Mouse (Mus musculus) stomach, embryonic 16.5 days (tissue): ENCODE measurements around the gene Dop1a. TPM values are rescaled to one million over a fixed set of nuclear protein-coding genes. Genes with fewer than 3 reads are reported as not detected.
A peak's percentile ranks its signal among the peaks of the same experiment; 100 is the strongest.

Experiments used
- ATAC-seq: fragments of 200-750 bp; cut with Nextera tagmentation; 2 replicates; pipeline ENCODE4 v1.8.0; 2017; ENCODE audit warnings: moderate number of reproducible peaks, moderate TSS enrichment; ENCODE audit not compliant: insufficient read depth, low FRiP score
- H3K27ac ChIP-seq: fragments of 300-500 bp; sonication (generic); 2 replicates; pipeline ENCODE4 v1.5.1; 2014; ENCODE audit warnings: low read length
- H3K27me3 ChIP-seq: fragments of 300-500 bp; sonication (generic); 2 replicates; pipeline ENCODE4 v1.6.1; 2014; ENCODE audit warnings: low read length, control low read depth, mixed read lengths; ENCODE audit not compliant: control insufficient read depth, insufficient read depth
- H3K36me3 ChIP-seq: fragments of 300-500 bp; sonication (generic); 2 replicates; pipeline ENCODE4 v1.6.1; 2014; ENCODE audit warnings: low read length; ENCODE audit not compliant: control insufficient read depth, insufficient read depth
- H3K4me1 ChIP-seq: fragments of 300-500 bp; sonication (generic); 2 replicates; pipeline ENCODE4 v1.6.1; 2014; ENCODE audit warnings: low read length, control low read depth, mixed read lengths; ENCODE audit not compliant: control insufficient read depth, insufficient read depth
- H3K4me2 ChIP-seq: fragments of 300-500 bp; sonication (generic); 2 replicates; pipeline ENCODE4 v1.6.1; 2014; ENCODE audit warnings: low read depth, low read length, mixed read lengths
- H3K4me3 ChIP-seq: fragments of 300-500 bp; sonication (generic); replicated peaks from 2 replicates; pipeline ENCODE4 v1.5.1; 2014; ENCODE audit warnings: mild to moderate bottlenecking, low read length
- H3K9ac ChIP-seq: fragments of 300-500 bp; sonication (generic); 2 replicates; pipeline ENCODE4 v1.6.1; 2014; ENCODE audit warnings: low read length
- H3K9me3 ChIP-seq: fragments of 300-500 bp; sonication (generic); replicated peaks from 2 replicates; pipeline ENCODE4 v1.6.1; 2016; ENCODE audit warnings: low read length, control low read depth; ENCODE audit not compliant: control insufficient read depth
- WGBS: fragments of 180-500 bp; shearing (Covaris S2); extraction: QIAGEN DNeasy Blood & Tissue Kit; methylation state at CpG from one replicate; pipeline ENCODE4 v1.1.7; 2014; 5-methylcytosine and 5-hydroxymethylcytosine counted together
- polyA plus RNA-seq: library from polyadenylated mRNA; unstranded; fragments of >200 nt; fragmentation: Nextera tagmentation; extraction: Ambion mirVana; gene quantifications from 2 replicates; pipeline ENCODE4 v1.2.1, GENCODE M21; 2015

Gene Dop1a
- polyA plus RNA-seq: 13.9 and 16.1 TPM in 2 replicates

GRCm38 (mm10) chr9:86466990-86467870 is at the start of gene Dop1a:
Dop1a (plus strand) TSS chr9:86467154.
- Histone ChIP-seq H3K4me1 (peaks cover 8% of the 10 kb centered on the region; the same call in 1 of the 2 replicates), H3K9ac (peak within 1 kb of the TSS; percentile 93), H3K36me3 (no peaks in the 10 kb centered on the region), H3K4me3 (peak within 1 kb of the TSS; percentile 79), H3K27me3 (no peaks in the 10 kb centered on the region), H3K27ac (peak within 1 kb of the TSS; percentile 90), H3K9me3 (no peaks in the 10 kb centered on the region), H3K4me2 (peak within 1 kb of the TSS; percentile 66)
- peak; percentile 94 for ATAC-seq
- WGBS: under 1% methylated on average over 82 of the region's 93 CpGs

- no peak for ATAC-seq
- WGBS: 96% methylated on average over 1 of the region's 1 CpGs
- no peaks in the 10 kb centered on the region for H3K36me3 ChIP-seq
- no peaks in the 10 kb centered on the region for H3K27me3 ChIP-seq
- H3K9me3 ChIP-seq: no peaks in the 10 kb centered on the region
- no peak overlapping the region for H3K9ac ChIP-seq
- H3K27ac ChIP-seq: no peak overlapping the region
- no peak overlapping the region for H3K4me3 ChIP-seq
- H3K4me1 ChIP-seq: no peaks in the 10 kb centered on the region
- no peak overlapping the region for H3K4me2 ChIP-seq
Observed at GRCm38 (mm10) chr9:86417971-86418370, 49.0 kb upstream of the Dop1a start.

GRCm38 (mm10) chr9:86419366-86419765 is 47.6 kb upstream of the Dop1a start:
- Histone ChIP-seq H3K4me3 (no peak overlapping the region), H3K4me2 (no peak overlapping the region), H3K9me3 (no peaks in the 10 kb centered on the region), H3K27ac (no peak overlapping the region), H3K9ac (no peak overlapping the region), H3K36me3 (no peaks in the 10 kb centered on the region), H3K4me1 (no peaks in the 10 kb centered on the region), H3K27me3 (no peaks in the 10 kb centered on the region)
- WGBS: 76% methylated on average over 6 of the region's 6 CpGs
- no peak for ATAC-seq

- no peak overlapping the region for H3K4me2 ChIP-seq
- H3K9me3 ChIP-seq: no peaks in the 10 kb centered on the region
- no peak overlapping the region for H3K4me3 ChIP-seq
- H3K4me1 ChIP-seq: no peaks in the 10 kb centered on the region
- H3K27me3 ChIP-seq: no peaks in the 10 kb centered on the region
- H3K27ac ChIP-seq: no peak overlapping the region
- ATAC-seq: no peak
- 76% methylated on average over 4 of the region's 4 CpGs for WGBS
- no peaks in the 10 kb centered on the region for H3K36me3 ChIP-seq
- no peak overlapping the region for H3K9ac ChIP-seq
Observed at GRCm38 (mm10) chr9:86423331-86423730, 43.6 kb upstream of the Dop1a start.

- no peak overlapping the region for H3K9ac ChIP-seq
- no peak overlapping the region for H3K4me2 ChIP-seq
- no peak overlapping the region for H3K4me3 ChIP-seq
- no peak for ATAC-seq
- no peaks in the 10 kb centered on the region for H3K4me1 ChIP-seq
- WGBS: 80% methylated on average over 3 of the region's 3 CpGs
- H3K27ac ChIP-seq: no peak overlapping the region
- H3K36me3 ChIP-seq: no peaks in the 10 kb centered on the region
- H3K27me3 ChIP-seq: no peaks in the 10 kb centered on the region
- no peaks in the 10 kb centered on the region for H3K9me3 ChIP-seq
Observed at GRCm38 (mm10) chr9:86435510-86435909, 31.4 kb upstream of the Dop1a start.

- 94% methylated on average over 8 of the region's 8 CpGs for WGBS
- Histone ChIP-seq H3K27me3 (no peaks in the 10 kb centered on the region), H3K4me1 (no peaks in the 10 kb centered on the region), H3K4me2 (no peak overlapping the region), H3K9me3 (no peaks in the 10 kb centered on the region), H3K4me3 (no peak overlapping the region), H3K36me3 (no peaks in the 10 kb centered on the region), H3K9ac (no peak overlapping the region), H3K27ac (no peak overlapping the region)
- ATAC-seq: no peak
Observed at GRCm38 (mm10) chr9:86436608-86437007, 30.3 kb upstream of the Dop1a start.

GRCm38 (mm10) chr9:86438337-86439009 is 28.5 kb upstream of the Dop1a start:
- no peaks in the 10 kb centered on the region for H3K27me3 ChIP-seq
- H3K27ac ChIP-seq: no peak overlapping the region
- ATAC-seq: no peak
- H3K36me3 ChIP-seq: no peaks in the 10 kb centered on the region
- H3K4me3 ChIP-seq: no peak overlapping the region
- WGBS: 70% methylated on average over 11 of the region's 11 CpGs
- no peaks in the 10 kb centered on the region for H3K4me1 ChIP-seq
- no peak overlapping the region for H3K9ac ChIP-seq
- H3K9me3 ChIP-seq: no peaks in the 10 kb centered on the region
- H3K4me2 ChIP-seq: no peak overlapping the region

- Histone ChIP-seq H3K36me3 (no peaks in the 10 kb centered on the region), H3K4me2 (no peak overlapping the region), H3K4me3 (no peak overlapping the region), H3K27ac (no peak overlapping the region), H3K9me3 (no peaks in the 10 kb centered on the region), H3K4me1 (no peaks in the 10 kb centered on the region), H3K27me3 (no peaks in the 10 kb centered on the region), H3K9ac (no peak overlapping the region)
- 64% methylated on average over 4 of the region's 4 CpGs for WGBS
- ATAC-seq: no peak
Observed at GRCm38 (mm10) chr9:86442248-86442647, 24.7 kb upstream of the Dop1a start.

GRCm38 (mm10) chr9:86446847-86447246 is 20.1 kb upstream of the Dop1a start:
- no peak overlapping the region for H3K4me2 ChIP-seq
- no peak overlapping the region for H3K4me3 ChIP-seq
- H3K27me3 ChIP-seq: no peaks in the 10 kb centered on the region
- no peak overlapping the region for H3K9ac ChIP-seq
- ATAC-seq: no peak
- H3K36me3 ChIP-seq: no peaks in the 10 kb centered on the region
- H3K4me1 ChIP-seq: no peaks in the 10 kb centered on the region
- no peaks in the 10 kb centered on the region for H3K9me3 ChIP-seq
- H3K27ac ChIP-seq: no peak overlapping the region
- WGBS: 85% methylated on average over 7 of the region's 7 CpGs
